Mouse (Mus musculus): ENCODE results near the gene Klf7. TPM values are rescaled to one million over a fixed set of nuclear protein-coding genes. Genes with fewer than 3 reads are reported as not detected.

Klf7 gene
- polyA plus RNA-seq, 1 experiment = 18.2 TPM

DNA sequence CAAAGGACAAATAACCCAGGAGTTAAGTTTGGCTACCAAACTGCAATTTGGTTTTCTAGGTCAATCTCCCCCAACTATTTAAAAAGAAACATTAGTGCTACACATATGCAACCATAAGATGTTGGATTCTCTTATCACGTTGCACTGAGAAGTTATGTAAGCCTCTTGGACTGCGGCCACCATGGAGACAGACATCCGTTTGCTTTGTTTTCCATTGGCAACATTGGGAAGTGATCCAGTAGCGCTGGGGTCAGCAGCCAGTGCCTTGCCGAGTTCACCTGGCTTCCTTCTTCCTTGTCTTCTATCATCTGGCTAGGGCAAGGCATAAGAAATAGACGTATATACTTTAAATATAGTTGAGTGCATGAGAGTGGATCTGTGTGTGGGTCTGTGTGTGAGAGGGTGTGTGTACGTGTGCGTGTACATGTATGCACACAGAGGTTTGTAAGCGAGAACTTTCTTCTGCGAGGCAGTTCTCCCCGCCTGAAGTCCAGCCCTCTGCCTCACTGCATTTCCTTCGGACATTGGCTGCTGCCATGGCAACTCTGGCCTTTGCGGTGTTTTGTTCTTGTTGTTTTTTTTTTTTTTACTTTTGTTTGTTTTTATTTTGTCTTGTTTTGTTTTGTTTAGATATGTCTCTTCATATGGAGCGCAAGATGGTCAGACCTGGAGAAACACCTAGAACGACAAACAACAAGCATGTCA is 86.8 kb downstream of the Klf7 start:
- DNase-seq (ENCODE audit: extremely low spot score in 1 of 2, low spot score in 1 of 2) = no peak

DNA sequence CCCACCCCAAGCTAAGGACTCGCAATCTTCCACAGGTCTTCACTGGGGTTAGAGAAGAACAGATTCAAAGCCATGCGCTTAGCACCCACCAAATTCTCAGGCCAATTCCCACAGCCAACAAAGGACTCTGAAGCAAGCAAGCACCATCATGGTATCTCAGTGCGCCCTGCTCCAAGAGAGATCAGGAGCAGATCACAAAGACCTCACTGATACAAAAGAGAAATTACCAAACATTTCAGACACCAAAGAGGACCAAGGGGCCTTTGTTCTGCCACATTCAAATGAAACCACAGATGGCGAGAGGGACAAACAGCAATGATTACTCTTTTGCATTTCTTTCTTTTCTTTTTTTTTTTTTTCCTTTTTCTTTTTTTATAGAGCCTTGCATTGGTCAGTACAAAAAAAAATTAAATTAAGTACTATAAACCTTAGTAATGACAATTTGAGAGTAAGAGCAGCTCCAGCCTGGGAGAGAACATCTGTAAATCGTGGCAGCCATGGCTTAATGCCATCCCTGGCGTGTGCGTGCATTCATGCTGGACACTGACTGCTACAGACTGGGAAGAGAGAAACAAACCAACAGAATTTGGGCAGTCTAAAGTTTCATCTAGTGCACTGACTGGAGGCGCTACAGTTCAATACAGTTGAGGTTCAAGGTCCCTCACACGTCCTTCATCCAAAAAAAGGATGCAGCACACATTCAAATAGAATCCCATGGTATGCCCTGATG is 89.4 kb downstream of the Klf7 start:
- DNase-seq (ENCODE audit: extremely low spot score in 1 of 2, low spot score in 1 of 2) = no peak

DNA sequence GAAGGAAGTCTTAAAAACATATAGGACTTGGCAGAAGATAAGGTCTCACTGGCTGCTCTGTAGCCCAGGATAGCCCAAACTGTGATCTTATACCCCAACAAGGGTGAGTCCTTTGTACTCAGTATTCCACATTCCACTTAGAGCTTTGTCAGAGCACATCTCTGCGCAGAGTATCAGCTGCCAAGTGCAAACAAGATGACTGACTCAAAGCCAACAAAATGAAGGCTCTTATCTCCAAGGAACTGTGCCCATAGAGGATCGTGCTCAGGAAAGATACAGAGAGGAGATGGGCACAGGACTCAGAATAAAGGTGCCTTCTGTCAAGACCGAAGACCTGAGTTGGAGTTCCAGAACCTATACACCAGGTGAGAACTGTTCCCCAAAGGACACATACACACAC is 100.1 kb downstream of the Klf7 start:
- no peak for DNase-seq (ENCODE audit: extremely low spot score in 1 of 2, low spot score in 1 of 2)

DNA sequence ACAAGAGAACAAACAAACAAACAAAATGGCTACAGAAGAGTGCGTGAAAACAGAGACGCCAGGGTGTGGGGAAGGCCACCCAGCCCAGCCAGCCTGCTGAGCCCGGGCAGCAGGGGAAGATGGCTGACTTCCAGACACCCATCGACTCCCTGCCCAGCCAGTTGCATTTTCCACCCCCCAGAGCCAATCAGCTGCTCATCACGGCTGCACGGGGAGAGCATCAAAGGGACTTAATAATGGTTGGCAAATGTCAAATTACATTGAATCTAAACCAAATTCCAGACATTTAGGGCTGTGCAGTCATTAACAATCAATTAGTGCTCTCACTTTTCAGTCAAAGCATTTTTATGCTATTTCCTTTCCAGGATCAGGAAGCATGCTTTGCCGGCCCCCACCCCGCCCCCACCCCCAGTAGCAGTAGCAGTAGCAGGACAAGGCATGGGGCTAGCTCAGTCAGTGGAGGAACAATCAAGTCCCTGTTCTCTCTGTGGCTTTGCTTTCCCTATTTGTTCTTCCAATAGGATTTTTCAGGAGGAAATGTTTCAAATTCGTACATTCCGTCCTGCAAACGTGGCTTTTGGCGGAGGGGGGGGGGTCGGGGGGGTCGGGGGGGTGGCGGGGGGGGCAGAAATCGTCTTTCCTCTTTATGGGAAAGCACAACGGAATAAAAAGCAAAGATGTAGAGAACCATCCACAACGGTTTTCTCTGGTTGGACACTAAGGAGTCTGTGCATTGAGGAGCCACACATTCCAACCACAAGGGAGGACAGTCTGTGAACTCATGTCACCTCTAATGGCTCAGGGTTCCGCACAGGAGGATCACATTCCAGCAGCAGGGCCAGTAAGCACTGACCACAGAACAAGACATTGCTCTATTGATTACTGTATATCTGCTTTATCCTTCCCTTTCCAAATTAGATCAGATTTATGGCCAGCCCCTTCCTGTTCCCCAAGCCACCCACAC is 101.1 kb downstream of the Klf7 start:
- peak in 1 of 2 experiments; percentile 55 for DNase-seq (ENCODE audit: extremely low spot score in 1 of 2, low spot score in 1 of 2)

DNA sequence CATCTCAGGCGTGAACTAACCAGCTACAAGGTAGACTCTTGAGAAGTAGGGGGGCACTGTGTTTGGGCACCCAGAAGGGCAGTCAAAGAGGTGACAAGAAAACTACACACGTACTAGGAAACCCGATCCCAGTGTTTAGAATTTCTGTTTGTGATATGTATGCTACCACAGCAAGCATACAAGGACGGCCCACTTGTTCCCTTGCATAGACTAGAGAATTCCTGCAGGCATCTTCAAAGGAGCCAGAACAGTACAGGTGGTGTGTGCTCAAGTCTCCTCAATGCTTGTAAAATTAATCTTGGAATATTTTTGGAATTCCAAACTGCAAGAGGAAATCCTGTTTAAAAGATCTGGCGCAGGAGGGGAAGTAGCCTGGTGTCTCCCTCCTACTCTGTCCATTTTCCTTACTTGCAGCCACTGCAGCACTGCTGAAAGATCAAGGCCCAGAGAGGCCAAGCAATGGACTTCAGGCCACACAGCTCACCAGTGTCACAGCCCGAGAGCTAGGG is 102.9 kb downstream of the Klf7 start:
- no peak for DNase-seq (ENCODE audit: extremely low spot score in 1 of 2, low spot score in 1 of 2)

DNA sequence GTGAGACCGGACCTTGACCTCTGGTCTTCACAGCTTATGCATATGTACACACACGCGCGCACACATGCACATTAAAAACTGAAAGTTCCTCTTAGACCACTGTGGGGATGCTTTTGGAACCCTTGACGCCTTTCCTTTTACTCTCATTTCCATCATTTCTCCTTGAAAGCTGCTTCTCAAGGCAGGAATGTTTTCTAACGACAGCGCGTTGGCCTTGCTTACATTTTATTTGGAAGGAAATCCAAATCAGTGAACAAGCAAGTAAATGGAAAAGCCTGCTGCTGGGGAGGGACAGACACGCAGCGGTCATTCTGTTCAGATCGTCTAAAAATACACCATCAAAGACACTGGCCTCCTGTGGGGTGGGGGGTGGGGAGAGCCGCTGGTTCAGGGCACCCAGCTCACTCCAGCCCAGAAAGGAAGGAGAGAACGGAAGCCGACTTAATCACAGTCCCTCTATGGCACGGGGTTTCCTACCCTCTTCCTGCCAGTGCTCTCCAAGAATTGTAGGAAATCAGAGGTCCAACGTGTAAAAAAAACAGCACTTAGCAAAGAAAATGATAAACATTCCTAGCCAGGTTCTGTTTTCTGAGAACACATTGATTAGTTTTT is 103.5 kb downstream of the Klf7 start:
- no peak for DNase-seq (ENCODE audit: extremely low spot score in 1 of 2, low spot score in 1 of 2)

DNA sequence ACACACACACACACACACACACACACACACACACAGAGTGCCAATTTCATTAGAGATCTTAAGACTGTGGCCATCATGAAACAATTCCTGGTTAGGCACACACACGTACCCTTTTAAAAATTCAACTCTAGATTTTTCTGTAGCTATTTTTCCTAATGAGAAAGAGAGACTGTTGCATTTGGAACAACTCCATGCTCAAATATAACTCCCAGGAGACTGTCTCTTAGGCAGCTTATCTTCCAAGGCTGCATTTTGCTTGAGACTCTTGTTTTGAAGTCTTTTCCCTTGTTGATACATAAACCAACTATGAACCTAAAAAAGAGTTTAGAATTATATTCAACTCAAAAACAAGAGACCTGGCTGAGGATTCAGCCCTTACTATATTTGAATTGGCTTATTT is 108.0 kb downstream of the Klf7 start:
- no peak for DNase-seq (ENCODE audit: extremely low spot score in 1 of 2, low spot score in 1 of 2)

DNA sequence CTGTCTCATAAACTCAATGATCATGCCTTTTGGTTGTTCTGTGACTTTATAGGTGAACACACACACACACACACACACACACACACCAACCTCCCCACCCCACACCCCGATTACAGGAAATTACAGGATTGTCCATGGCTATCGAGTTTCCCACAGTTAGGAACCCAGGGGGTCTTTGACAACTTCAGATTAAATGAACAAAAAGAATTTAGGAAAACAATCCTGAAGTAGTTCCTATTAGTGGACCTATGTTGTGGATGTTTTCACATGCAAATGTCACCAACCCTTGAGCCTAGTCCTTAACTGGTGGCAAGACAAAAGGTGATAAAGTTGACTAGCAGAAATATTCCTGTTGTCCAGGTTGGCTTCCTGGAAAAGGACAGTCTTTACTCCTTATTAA is 113.1 kb downstream of the Klf7 start:
- DNase-seq (ENCODE audit: extremely low spot score in 1 of 2, low spot score in 1 of 2) = no peak

DNA sequence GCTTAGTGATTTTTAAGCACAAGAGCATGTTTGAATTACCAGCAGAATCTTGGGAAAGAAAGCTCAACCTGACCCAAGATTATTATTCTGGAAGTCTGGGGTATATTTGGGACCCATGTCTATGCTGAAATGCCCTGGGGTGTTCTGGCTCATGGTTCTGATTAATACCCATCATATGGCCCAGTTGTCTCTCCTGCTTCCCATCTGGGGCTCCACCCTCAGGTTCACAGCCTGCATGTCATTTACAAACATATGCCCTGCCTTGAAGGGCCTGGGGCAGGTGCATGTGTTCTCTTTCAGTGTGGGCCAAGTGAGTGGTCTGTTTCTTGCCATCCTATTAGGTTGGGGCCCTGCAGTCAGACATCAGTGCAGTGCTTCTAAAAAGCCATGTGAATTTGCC is 114.1 kb downstream of the Klf7 start:
- no peak for DNase-seq (ENCODE audit: extremely low spot score in 1 of 2, low spot score in 1 of 2)

DNA sequence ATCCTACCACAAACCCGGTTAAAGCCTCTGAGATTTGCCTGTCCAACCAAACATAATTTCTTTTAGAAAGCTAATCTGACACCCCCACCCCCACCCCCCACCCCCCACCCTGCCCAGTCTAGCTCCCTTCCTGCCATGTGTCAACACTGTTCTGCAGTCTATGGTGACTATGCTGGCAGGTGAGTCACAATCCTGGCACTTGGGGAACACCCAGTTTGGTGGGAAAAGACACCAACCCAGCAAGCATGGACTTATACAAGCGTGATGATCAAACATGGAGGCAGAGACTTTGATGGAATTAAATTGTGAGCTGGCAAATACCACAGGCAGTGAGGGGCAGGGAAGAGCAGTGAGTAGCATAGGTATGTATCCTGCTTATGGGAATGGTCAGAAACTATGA is 116.9 kb downstream of the Klf7 start:
- DNase-seq (ENCODE audit: extremely low spot score in 1 of 2, low spot score in 1 of 2) = no peak

DNA sequence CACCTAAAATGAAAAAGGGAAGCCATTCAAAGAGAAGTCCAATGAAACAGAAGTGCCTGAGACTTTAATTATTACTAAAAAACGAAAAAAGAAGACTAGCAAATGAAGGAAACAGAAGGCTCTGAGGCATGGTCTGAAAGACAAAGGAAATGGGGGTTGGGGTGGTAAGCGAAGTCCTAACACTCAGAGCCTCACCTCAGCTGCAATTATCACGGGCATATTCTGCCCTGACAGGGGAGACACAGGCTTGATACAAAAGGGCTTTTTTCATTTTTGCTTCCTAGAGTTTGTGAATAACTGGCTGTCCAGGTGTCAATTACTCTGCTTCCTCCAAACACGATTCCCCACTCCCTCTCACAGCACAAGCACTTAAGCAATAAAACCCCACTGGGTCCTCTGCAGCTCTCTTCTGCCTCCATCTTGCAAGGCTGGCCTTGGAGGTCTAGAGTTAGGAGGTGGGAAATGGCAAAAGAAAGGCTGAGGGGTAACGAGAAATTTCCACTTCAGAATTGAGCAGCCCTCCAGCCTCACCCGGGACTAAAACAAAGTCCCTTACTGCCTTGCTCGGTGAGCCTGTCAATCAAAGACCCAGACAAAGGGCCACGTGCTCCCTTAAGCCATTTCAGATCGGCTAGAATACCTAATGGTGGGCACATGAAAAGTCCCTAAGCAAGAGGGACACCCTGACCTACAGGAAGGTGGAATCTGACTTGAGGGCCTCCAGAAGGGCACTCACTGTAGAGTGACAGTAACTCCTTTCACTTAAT is 118.4 kb downstream of the Klf7 start:
- no peak for DNase-seq (ENCODE audit: extremely low spot score in 1 of 2, low spot score in 1 of 2)

DNA sequence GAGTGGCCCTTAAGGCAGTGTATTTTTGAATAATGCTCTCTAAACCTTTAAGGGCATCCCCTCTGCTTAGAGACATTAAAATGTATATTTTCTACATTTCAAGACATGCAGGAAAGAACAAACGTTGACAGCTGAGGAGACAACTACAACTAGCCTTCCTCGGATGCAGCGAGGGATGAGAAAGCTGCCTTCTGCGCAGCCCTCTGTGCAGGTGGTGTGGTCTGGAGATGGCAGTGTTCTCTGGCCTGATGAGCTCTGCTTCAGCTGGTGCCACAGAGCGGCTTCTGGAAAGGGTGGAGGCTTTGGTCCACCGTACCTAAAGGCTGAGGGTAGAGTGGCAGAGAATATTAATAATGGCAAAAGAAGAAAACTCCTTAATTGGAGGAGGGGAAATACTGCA is 120.0 kb downstream of the Klf7 start:
- no peak for DNase-seq (ENCODE audit: extremely low spot score in 1 of 2, low spot score in 1 of 2)

DNA sequence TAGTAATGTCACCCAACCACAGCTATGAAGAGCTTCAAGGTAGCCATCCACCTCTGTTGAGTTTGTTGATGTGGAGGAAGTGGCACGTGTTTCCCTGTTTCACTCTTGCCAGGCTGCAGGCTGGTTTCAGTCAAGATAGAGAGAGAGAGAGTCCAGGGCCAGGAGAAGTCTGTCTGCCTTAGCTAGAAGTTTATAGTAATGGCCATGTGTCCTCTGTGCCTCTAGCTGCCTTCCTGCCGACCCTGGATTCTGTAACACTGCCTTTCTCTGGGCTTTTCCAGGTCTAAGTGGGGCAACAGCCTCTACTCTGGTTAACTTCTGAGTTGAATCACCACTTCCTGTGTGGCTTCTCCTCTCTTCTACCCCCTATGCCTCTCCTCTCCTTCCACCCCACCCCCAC is 121.5 kb downstream of the Klf7 start:
- no peak for DNase-seq (ENCODE audit: extremely low spot score in 1 of 2, low spot score in 1 of 2)

DNA sequence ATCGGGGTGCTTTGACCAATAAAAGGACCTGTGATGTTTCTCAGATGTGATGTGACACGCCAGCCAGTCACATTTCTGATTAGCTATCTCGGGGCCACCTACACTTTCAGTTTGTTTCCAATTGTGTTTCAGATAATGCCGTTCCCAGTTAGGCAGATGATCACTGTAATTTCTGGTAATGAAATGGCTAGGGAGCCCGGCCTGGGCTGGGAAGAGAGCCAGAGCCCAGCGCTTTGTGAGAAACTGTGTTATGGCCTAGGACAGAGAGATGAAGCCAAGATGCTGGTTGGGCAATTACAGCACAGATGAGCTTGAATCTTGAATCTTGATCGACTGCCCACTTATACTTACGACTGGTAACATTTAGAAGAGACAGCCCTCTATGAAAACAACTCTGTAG is 122.6 kb downstream of the Klf7 start:
- no peak for DNase-seq (ENCODE audit: extremely low spot score in 1 of 2, low spot score in 1 of 2)

DNA sequence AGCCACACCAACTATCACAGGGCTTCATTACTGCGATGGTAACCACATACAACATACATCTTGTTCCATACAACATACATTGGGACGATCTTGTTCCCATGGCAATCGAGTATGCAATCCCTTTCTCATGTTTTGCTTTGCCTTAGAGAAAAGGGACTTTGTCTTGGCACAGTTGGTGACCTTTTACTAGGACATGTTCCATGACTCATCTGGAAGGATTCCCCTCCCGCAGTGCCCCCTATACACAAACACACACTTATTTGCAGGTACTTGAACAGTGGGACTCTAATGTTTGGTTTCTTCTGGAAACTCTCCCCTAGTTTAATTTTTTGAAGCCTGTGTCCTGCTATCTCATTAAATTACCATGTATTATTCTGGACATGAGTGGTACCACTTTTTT is 123.2 kb downstream of the Klf7 start:
- DNase-seq (ENCODE audit: extremely low spot score in 1 of 2, low spot score in 1 of 2) = no peak

DNA sequence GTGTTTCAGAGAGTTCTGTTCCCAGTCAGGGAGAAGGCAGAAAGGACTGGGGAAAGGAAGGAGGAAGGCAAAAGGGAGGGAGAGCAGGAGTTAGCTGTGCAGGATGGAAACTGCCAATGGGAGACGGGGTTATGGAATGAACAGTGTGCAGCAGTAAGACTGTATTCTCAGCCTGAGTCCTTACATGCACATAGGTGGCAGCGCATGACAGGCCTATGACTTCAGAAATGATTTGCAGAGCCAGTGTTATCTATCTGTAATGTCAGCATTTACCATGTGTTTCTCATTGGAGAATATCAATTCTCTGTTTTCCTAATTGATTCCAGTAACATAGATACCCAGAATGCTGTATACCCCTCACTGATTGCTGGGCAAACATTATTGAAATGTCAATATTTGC is 123.9 kb downstream of the Klf7 start:
- no peak for DNase-seq (ENCODE audit: extremely low spot score in 1 of 2, low spot score in 1 of 2)

DNA sequence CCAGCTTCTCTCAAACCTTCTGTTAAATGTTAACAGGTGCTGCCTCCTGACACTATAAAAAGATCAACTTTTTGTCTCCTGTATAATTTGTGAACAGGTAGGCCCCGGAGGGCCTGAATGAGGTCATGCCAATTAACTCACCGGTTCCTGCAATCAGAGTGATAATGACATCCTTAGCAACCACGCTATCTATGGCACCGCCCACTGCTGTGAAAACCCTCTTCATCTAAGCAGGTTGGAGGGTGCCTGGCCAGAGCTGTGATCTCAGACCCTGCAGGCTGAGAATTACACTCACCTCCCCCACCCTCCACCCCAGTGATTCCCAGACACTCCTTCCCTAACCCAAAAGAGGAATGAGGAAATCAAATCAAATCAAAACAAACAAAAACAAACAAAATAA is 126.3 kb downstream of the Klf7 start:
- DNase-seq (ENCODE audit: extremely low spot score in 1 of 2, low spot score in 1 of 2) = no peak

DNA sequence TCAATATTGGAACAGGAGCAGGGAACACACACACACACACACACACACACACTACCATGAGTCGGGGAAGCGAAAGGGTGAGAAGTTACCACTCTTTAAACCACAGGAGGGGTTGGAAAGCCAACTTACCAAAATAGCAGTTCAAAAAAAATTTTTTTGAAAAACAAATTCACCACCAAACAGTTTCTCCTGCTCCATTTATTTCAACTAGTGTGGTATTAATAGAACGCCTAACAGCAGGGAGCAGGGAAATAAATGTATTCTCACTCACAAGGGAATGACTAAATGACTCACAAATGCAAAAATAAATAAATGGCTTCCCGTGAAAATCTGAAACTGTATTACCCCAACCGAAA is 127.0 kb downstream of the Klf7 start:
- DNase-seq (ENCODE audit: extremely low spot score in 1 of 2, low spot score in 1 of 2) = peak in 1 of 2 experiments; percentile 58

DNA sequence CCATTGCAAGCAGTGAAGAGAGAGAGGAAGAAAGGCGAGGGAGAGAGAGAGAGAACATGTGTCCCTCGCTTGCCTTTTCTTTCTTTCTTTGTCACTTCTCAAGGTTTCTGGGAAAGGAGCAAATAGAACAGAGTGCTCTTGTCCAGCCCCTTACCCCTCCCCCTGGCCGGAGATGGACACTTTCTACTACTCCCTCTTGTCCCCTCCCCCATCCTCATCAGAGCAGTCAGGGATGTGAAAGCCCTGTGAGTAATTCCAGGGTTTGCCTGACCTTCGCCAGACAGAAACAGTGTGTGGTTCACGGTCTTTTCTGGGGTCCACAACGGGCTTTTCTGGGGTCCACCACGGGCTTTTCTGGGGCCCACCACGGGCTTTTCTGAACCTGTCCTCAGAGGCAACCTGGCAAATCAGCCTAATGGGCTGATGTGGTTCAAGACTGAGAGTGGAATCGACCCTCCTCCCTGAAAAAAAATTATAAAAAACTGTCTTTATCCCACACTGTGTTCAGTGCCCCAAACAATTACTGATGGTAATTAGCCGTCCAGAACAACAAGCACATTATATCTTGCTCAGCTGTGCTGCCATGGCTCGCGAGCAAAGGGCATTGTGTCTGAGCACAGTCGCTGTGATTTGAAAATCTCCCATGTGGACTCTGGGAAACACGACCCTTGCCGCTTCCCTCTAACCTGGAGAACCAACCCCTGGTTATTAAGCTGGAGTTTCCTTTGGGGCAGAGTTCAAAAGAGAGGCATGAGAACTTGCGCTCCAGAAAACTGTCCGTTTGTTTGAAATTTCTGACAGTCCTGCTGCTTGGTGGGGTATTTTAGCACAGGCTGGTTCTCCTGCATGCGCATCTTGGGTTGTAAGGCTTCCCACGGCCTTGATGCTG is 127.6 kb downstream of the Klf7 start:
- DNase-seq (ENCODE audit: extremely low spot score in 1 of 2, low spot score in 1 of 2) = peak in 1 of 2 experiments; percentile 42

Measured in frontal cortex, adult 2 months (tissue).